Mouse (Mus musculus): ENCODE data around the gene Ccdc61. TPM values are rescaled to one million over a fixed set of nuclear protein-coding genes. Genes with fewer than 3 reads are reported as not detected.
"Not testable (repeated sequence)": the region's sequence is repeated elsewhere in the genome, so short reads cannot be mapped to it uniquely, and the experiment has no call there.

Gene Ccdc61
- total RNA-seq, 2 experiments from 2014 or later: 7.7 to 11.0 TPM

- intact Hi-C loops (cut with DNase I): loop anchor here (5.0 kb wide), 1 partner anchor 160 kb away; no protein-coding TSS in a partner anchor
- DNase-seq: no peak
Measured at GRCm38 (mm10) chr7:18872014-18872802, 38.0 kb downstream of the Ccdc61 start.

- not testable (repeated sequence) for DNase-seq
- intact Hi-C loops (cut with DNase I): loop anchor here (5.0 kb wide), 1 partner anchor 159 kb away; no protein-coding TSS in a partner anchor
Measured at GRCm38 (mm10) chr7:18871031-18871430, 39.2 kb downstream of the Ccdc61 start, which contains the start of gene Pglyrp1. Pglyrp1 (plus strand) TSS chr7:18871331.

GRCm38 (mm10) chr7:18868491-18868890 lies 41.7 kb downstream of the Ccdc61 start:
- intact Hi-C loops (cut with DNase I): no loop called here

GRCm38 (mm10) chr7:18862801-18863200 lies 47.4 kb downstream of the Ccdc61 start:
- DNase-seq: no peak
- intact Hi-C loops (cut with DNase I): no loop called here

More at GRCm38 (mm10) chr7:18868491-18868890, 41.7 kb downstream of the Ccdc61 start:
- DNase-seq: no peak

GRCm38 (mm10) chr7:18858310-18858916 lies 51.8 kb downstream of the Ccdc61 start:
- intact Hi-C loops (cut with DNase I): no loop called here
- peak; percentile 24 to 30 for DNase-seq

- DNase-seq: no peak
- intact Hi-C loops (cut with DNase I): no loop called here
Measured at GRCm38 (mm10) chr7:18848395-18848794, 61.8 kb downstream of the Ccdc61 start.

- intact Hi-C loops (cut with DNase I): no loop called here
- DNase-seq: no peak
Measured at GRCm38 (mm10) chr7:18844811-18845210, 65.4 kb downstream of the Ccdc61 start.

GRCm38 (mm10) chr7:18841174-18841567 lies 69.0 kb downstream of the Ccdc61 start:
- intact Hi-C loops (cut with DNase I): no loop called here
- no peak for DNase-seq

Other genes starting within 250 kb of the Ccdc61 start
- gene Psg20, start 224.2 kb downstream of the Ccdc61 start, total RNA-seq (2021): not detected
- gene Psg22, start 192.3 kb downstream of the Ccdc61 start, total RNA-seq (2021): not detected
- not detected for gene Psg19, start 111.9 kb downstream of the Ccdc61 start, total RNA-seq (2021)
- not detected for gene Psg17, start 88.8 kb downstream of the Ccdc61 start, total RNA-seq (2021)
- gene Mill2, start 70.4 kb downstream of the Ccdc61 start, total RNA-seq (2021): 1 to 10 TPM; 5.8 to 6.3 TPM
- gene Pglyrp1, start 39.1 kb downstream of the Ccdc61 start, total RNA-seq (2021): 1 to 10 TPM; 1.4 to 1.6 TPM
- gene Nova2, start 15.5 kb upstream of the Ccdc61 start, total RNA-seq (2021): 1 to 10 TPM; 4.8 to 7.7 TPM
- not detected for gene Nanos2, start 77.0 kb upstream of the Ccdc61 start, total RNA-seq (2021)
- gene Mypop, start 80.8 kb upstream of the Ccdc61 start, total RNA-seq (2021): 1 to 10 TPM; 3.4 to 4.3 TPM
- 10 to 100 TPM; 19.6 to 23.0 TPM for gene Irf2bp1, start 93.6 kb upstream of the Ccdc61 start, total RNA-seq (2021)
- gene Foxa3, start 113.1 kb upstream of the Ccdc61 start, total RNA-seq (2021): not detected
- 10 to 100 TPM; 85.2 to 86.8 TPM for gene Sympk, start 114.0 kb upstream of the Ccdc61 start, total RNA-seq (2021)
- gene Rsph6a, start 144.3 kb upstream of the Ccdc61 start, total RNA-seq (2021): not detected
- 10 to 100 TPM; 48.8 to 52.4 TPM for gene Dmwd, start 165.8 kb upstream of the Ccdc61 start, total RNA-seq (2021)
- 100 to 1,000 TPM; 512 to 563 TPM for gene Dmpk, start 173.4 kb upstream of the Ccdc61 start, total RNA-seq (2021)
- gene Six5, start 184.2 kb upstream of the Ccdc61 start, total RNA-seq (2021): 10 to 100 TPM in 1 of 2 experiments, 1 to 10 TPM in 1; 7.2 to 10.2 TPM
- gene Gm4969, start 208.0 kb upstream of the Ccdc61 start, total RNA-seq (2021): not detected
- gene Fbxo46, start 209.4 kb upstream of the Ccdc61 start, total RNA-seq (2021): 1 to 10 TPM; 4.6 to 5.3 TPM
- 1 to 10 TPM; 3.8 to 4.8 TPM for gene Qpctl, start 238.9 kb upstream of the Ccdc61 start, total RNA-seq (2021)
- gene Snrpd2, start 239.3 kb upstream of the Ccdc61 start, total RNA-seq (2021): 10 to 100 TPM; 66.8 to 67.0 TPM